Mouse (Mus musculus) liver, adult 2 months (tissue): ENCODE data around the gene Gpr152. TPM values are rescaled to one million over a fixed set of nuclear protein-coding genes. Genes with fewer than 3 reads are reported as not detected.

Source experiments
- DNase-seq: peaks from one replicate; pipeline ENCODE4 v3.0.0-alpha.2; 2011; ENCODE audit warnings: low read depth, low spot score; ENCODE audit errors: extremely low read depth
- H3K27ac ChIP-seq: fragments of 200-500 bp; replicated peaks from 2 replicates; pipeline ENCODE4 v1.5.1; 2012; ENCODE audit warnings: low read depth, mild to moderate bottlenecking, control low read depth, inconsistent platforms, low read length; ENCODE audit not compliant: insufficient read depth
- H3K27me3 ChIP-seq: fragments of 200-500 bp; 2 replicates; pipeline ENCODE4 v1.6.1; 2012; ENCODE audit warnings: mild to moderate bottlenecking, moderate library complexity, low read length, inconsistent platforms; ENCODE audit not compliant: control insufficient read depth, insufficient read depth
- H3K36me3 ChIP-seq: fragments of 200-500 bp; 2 replicates; pipeline ENCODE4 v1.6.1; 2012; ENCODE audit warnings: low read length, inconsistent platforms; ENCODE audit not compliant: control insufficient read depth, insufficient read depth
- H3K4me1 ChIP-seq: fragments of 200-500 bp; 2 replicates; pipeline ENCODE4 v1.6.1; 2011; ENCODE audit warnings: low read length; ENCODE audit not compliant: control insufficient read depth, insufficient read depth
- H3K4me3 ChIP-seq: fragments of 200-500 bp; 2 replicates; pipeline ENCODE4 v1.5.1; 2011; ENCODE audit warnings: low read depth, mild to moderate bottlenecking, control low read depth, low read length, moderate library complexity; ENCODE audit not compliant: insufficient read depth
- H3K79me2 ChIP-seq: fragments of 200-500 bp; 2 replicates; pipeline ENCODE4 v1.6.1; 2012; ENCODE audit warnings: inconsistent platforms, mild to moderate bottlenecking, low read length, moderate library complexity; ENCODE audit not compliant: control insufficient read depth, insufficient read depth
- H3K9ac ChIP-seq: fragments of 200-500 bp; 2 replicates; pipeline ENCODE4 v1.6.1; 2012; ENCODE audit warnings: low read depth, mild to moderate bottlenecking, control low read depth, inconsistent platforms, low read length
- CTCF ChIP-seq: fragments of 200-500 bp; IDR thresholded peaks from 2 replicates; pipeline ENCODE4 v1.5.1; 2011; ENCODE audit warnings: low read depth, low read length, control low read depth
- POLR2A ChIP-seq: fragments of 200-500 bp; IDR thresholded peaks from 2 replicates; pipeline ENCODE4 v1.6.1; 2011; ENCODE audit warnings: low read length, control low read depth; ENCODE audit not compliant: insufficient read depth; ENCODE audit errors: extremely low read depth
- WGBS: fragments of 180-500 bp; shearing (Covaris S2); methylation state at CpG from one replicate; pipeline ENCODE4 v1.1.7; 2018; 5-methylcytosine and 5-hydroxymethylcytosine counted together
- polyA plus RNA-seq: library from polyadenylated mRNA; depleted of rRNA; stranded (reverse); fragments of >200 nt; gene quantifications from 2 replicates; pipeline ENCODE4 v1.2.3, GENCODE M21; 2012
- total RNA-seq: library from RNA; depleted of rRNA; stranded (reverse); fragments of >200 nt; gene quantifications from 2 replicates; pipeline ENCODE4 v1.2.3, GENCODE M21; 2014

Gene Gpr152
- total and polyA plus RNA-seq, 2 experiments, result 0.02 TPM; not detected in 1

DNA sequence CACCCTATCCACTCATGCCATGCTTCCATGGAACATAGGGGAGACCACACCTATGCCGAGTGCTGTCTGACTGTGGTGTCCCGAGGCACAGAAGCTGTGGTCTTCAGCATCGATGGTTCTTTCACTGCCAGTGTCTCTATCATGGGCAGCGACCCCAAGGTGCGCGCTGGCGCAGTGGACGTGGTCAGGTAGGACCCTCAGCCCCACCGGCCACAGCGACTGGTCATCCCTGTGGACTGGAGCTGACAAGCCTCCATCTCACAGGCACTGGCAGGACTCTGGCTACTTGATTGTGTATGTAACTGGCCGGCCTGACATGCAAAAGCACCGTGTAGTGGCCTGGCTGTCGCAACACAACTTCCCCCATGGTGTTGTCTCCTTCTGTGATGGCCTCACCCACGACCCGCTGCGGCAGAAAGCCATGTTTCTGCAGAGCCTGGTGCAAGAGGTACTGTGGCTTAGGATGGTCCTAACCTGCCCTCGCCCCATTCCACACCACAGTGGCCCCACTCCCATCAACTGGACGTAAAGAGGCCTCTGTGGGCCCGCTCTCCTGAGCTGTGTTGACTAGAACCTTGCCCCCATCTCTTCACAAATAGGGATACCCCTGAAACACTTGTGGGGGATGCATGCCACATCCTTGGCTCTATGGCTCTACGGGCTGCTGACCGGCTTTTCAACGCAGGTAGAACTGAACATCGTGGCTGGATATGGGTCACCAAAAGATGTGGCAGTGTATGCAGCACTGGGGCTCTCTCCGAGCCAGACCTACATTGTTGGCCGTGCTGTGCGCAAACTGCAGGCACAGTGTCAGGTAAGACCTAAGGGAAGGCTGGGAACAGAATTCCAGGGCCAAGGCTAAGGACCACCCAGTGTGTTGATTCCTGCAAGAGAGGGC, 27.3 kb upstream of the Gpr152 start:
- no peak overlapping the region for H3K4me3 ChIP-seq
- no peaks in the 10 kb centered on the region for H3K27me3 ChIP-seq
- no peak overlapping the region for H3K27ac ChIP-seq
- H3K4me1 ChIP-seq, result peaks cover 10% of the 10 kb centered on the region
- no peak for DNase-seq
- TF ChIP-seq POLR2A, result no peak
- TF ChIP-seq CTCF, result no peak
- H3K36me3 ChIP-seq, result peaks cover 2% of the 10 kb centered on the region; the same call in 1 of the 2 replicates
- no peaks in the 10 kb centered on the region for H3K79me2 ChIP-seq
- no peak overlapping the region for H3K9ac ChIP-seq
- WGBS, result 95% methylated on average over 26 of the region's 26 CpGs

- DNase-seq, result peak; percentile 54
- Histone ChIP-seq H3K4me3 (no peak overlapping the region), H3K9ac (0 out of 2 replicates have a peak overlapping the region, but pooled peaks have one; percentile 25), H3K36me3 (peaks cover 2% of the 10 kb centered on the region; the same call in 1 of the 2 replicates), H3K27ac (peak overlapping the region; percentile 32), H3K4me1 (peaks cover 10% of the 10 kb centered on the region), H3K27me3 (no peaks in the 10 kb centered on the region), H3K79me2 (no peaks in the 10 kb centered on the region)
- TF ChIP-seq CTCF (no peak), POLR2A (no peak)
- 48% methylated on average over 13 of the region's 13 CpGs for WGBS
These were observed 26.3 kb upstream of the Gpr152 start for GRCm38 (mm10) chr19:4113186-4113805.

- Histone ChIP-seq H3K4me3 (no peak overlapping the region), H3K36me3 (peaks cover 2% of the 10 kb centered on the region; the same call in 1 of the 2 replicates), H3K27me3 (no peaks in the 10 kb centered on the region), H3K27ac (peak overlapping the region; percentile 32), H3K4me1 (peaks cover 10% of the 10 kb centered on the region), H3K9ac (no peak overlapping the region), H3K79me2 (no peaks in the 10 kb centered on the region)
- no peak for DNase-seq
- 40% methylated on average over 5 of the region's 5 CpGs for WGBS
- TF ChIP-seq CTCF, result no peak
- no peak for TF ChIP-seq POLR2A
These were observed 25.8 kb upstream of the Gpr152 start for GRCm38 (mm10) chr19:4113806-4114230.

- Histone ChIP-seq H3K79me2 (no peaks in the 10 kb centered on the region), H3K27me3 (no peaks in the 10 kb centered on the region), H3K9ac (no peak overlapping the region), H3K4me3 (no peak overlapping the region), H3K4me1 (peaks cover 10% of the 10 kb centered on the region), H3K36me3 (peaks cover 2% of the 10 kb centered on the region; the same call in 1 of the 2 replicates), H3K27ac (no peak overlapping the region)
- TF ChIP-seq CTCF, result no peak
- no peak for TF ChIP-seq POLR2A
- DNase-seq, result no peak
- 96% methylated on average over 10 of the region's 10 CpGs for WGBS
These were observed 25.0 kb upstream of the Gpr152 start for GRCm38 (mm10) chr19:4114551-4114950.

DNA sequence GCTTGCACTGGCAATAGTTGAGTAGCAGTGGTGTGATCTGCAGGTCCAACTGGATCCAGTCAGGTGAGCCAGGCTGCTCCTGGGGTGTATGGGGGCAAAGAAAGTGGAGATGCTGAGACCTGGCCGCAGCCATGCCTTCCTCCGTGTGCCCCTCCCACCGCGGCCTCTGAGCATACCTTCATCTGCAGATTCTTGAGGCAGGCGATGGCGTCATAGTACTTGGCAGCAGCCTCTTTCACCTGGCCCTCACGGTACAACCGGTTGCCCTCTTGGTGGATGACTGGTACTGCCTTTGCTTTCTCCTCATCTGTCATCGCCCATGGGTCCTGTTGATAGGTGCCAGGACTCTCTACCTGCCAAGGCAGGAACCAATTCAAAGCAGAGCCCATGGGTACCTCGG, 24.4 kb upstream of the Gpr152 start:
- no peak for TF ChIP-seq CTCF
- TF ChIP-seq POLR2A, result no peak
- no peak for DNase-seq
- H3K27ac ChIP-seq, result no peak overlapping the region
- H3K36me3 ChIP-seq, result peaks cover 2% of the 10 kb centered on the region; the same call in 1 of the 2 replicates
- 88% methylated on average over 10 of the region's 10 CpGs for WGBS
- H3K27me3 ChIP-seq, result no peaks in the 10 kb centered on the region
- no peaks in the 10 kb centered on the region; the same call in 1 of the 2 replicates for H3K79me2 ChIP-seq
- peaks cover 10% of the 10 kb centered on the region for H3K4me1 ChIP-seq
- H3K4me3 ChIP-seq, result no peak overlapping the region
- H3K9ac ChIP-seq, result no peak overlapping the region
